Mouse (Mus musculus): ENCODE measurements around the gene Eva1b. TPM values are rescaled to one million over a fixed set of nuclear protein-coding genes. Genes with fewer than 3 reads are reported as not detected.

Eva1b gene
- polyA plus RNA-seq, 1 experiment from 2014 or later, result 77.5 TPM

DNA sequence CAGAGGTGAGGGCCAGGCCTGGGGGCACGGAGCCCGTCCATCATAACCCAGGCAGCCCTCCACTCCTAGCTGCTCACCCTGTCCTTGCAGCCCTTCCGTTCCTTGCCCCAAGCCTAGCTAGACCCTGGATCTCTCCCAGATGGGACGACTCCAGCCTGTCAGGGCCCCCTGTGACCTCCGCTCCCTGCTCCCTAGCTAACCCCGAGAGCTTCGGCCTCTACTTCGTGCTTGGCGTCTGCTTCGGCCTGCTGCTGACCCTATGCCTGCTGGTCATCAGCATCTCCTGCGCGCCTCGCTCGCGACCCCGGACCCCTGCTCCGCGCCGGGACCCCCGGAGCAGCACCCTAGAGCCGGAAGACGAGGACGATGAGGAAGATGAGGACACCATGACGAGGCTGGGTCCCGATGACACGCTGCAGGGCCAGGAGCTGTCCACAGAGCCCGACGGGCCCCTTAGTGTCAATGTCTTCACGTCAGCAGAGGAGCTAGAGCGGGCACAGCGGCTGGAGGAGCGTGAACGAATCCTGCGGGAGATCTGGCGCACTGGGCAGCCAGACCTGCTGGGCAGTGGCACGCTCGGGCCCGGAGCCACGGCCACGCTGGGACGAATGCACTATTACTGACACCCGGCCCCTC lies 1.6 kb downstream of the Eva1b start:
- WGBS, result 7% methylated on average over 42 of the region's 42 CpGs
- Histone ChIP-seq H3K9me3 (no peaks in the 10 kb centered on the region), H3K36me3 (peaks cover 31% of the 10 kb centered on the region), H3K4me2 (replicated peaks) (peak overlapping the region; percentile 99), H3K4me3 (peak overlapping the region; percentile 79), H3K9ac (peak overlapping the region; percentile 90), H3K27ac (peak overlapping the region; percentile 96), H3K27me3 (no peaks in the 10 kb centered on the region), H3K4me1 (peaks cover 62% of the 10 kb centered on the region)
- ATAC-seq (ENCODE audit: low FRiP score, low read depth), result no peak

DNA sequence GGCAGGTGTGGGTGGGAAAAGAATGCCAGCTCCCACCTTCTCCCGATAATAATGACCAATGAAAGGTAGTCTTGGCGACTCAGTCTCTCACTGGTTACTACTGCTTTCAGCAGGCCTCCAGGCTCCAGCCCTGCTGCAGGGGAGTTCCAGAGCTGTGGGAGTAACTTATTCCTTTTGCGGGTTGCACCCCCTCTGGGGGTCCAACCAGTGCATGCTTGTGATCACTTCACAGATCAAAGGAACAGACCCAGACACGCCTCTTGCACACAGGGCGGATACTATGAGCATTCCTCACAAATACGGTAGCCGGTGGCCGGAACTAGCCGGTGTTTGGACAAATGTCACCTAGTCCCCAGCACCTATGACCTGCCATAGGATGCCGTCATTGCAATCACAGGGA lies 2.3 kb downstream of the Eva1b start:
- Histone ChIP-seq H3K9ac (peak overlapping the region; percentile 90), H3K4me1 (peaks cover 62% of the 10 kb centered on the region), H3K4me3 (peak overlapping the region; percentile 79), H3K9me3 (no peaks in the 10 kb centered on the region), H3K4me2 (replicated peaks) (peak overlapping the region; percentile 99), H3K27ac (peak overlapping the region; percentile 96), H3K27me3 (no peaks in the 10 kb centered on the region), H3K36me3 (peaks cover 31% of the 10 kb centered on the region)
- ATAC-seq (ENCODE audit: low FRiP score, low read depth), result peak; percentile 1; the same call in 1 of the 2 replicates
- 7% methylated on average over 10 of the region's 10 CpGs for WGBS

DNA sequence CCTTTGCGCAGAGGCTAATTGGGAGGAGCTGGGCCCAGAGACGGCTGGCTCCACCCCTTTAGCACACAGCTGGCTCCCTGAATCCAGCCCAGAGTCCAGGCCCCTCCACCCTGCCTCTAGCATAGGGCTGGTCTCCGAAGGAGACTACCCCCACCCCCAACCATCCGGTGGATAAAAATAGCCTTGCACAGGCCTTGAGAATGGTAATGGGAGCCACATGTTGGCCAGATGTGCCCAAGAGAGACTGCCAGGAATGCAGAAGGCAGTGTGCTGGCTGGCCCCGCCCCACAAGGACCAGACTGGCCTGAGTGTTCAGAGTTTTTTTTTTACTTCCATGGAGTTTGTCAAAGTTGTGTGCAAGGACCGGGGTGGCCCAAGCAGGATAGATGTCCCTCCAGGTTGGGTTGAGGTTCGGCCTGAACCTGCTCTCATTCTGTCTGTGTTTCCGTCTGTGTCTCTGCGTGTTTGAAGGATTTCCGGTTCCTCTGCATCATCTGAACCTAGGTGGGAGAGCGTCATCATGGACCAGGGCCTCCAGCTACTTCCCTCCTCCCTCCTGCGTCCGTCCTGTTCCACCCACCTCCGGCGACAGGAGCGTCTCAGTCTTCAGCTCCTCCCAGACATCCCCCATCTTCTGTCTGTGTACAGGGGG lies 2.9 kb downstream of the Eva1b start:
- WGBS, result 2% methylated on average over 16 of the region's 16 CpGs
- H3K9ac ChIP-seq, result peak overlapping the region; percentile 90
- H3K4me1 ChIP-seq, result peaks cover 67% of the 10 kb centered on the region

DNA sequence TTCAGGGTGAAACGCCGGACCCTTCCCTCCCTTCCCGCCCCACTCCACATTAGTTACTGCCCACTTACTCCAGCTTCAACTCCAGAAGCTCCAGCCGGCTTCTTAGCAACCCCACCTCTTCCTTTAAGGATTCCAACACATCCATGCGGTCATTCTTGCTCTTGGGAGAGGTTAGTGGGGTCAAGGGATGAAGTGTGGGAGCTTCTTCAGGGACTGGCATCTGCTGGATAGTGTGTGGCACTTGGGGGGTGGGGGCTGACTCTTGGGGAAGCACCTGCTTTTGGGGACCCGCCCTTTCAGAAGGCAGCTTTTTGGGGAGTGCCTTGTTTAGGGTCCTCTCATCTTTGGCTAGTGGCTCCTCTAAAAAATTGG lies 3.4 kb downstream of the Eva1b start:
- peaks cover 31% of the 10 kb centered on the region for H3K36me3 ChIP-seq
- H3K9me3 ChIP-seq, result no peaks in the 10 kb centered on the region
- H3K27me3 ChIP-seq, result no peaks in the 10 kb centered on the region
- WGBS, result 16% methylated on average over 6 of the region's 6 CpGs
- peak overlapping the region; percentile 79 for H3K4me3 ChIP-seq
- H3K9ac ChIP-seq, result peak overlapping the region; percentile 90
- H3K27ac ChIP-seq, result peak overlapping the region; percentile 96
- H3K4me2 ChIP-seq (replicated peaks), result peak overlapping the region; percentile 99
- H3K4me1 ChIP-seq, result peaks cover 72% of the 10 kb centered on the region
- no peak for ATAC-seq (ENCODE audit: low FRiP score, low read depth)

More for the DNA sequence above, 2.9 kb downstream of the Eva1b start:
- Histone ChIP-seq H3K36me3 (peaks cover 31% of the 10 kb centered on the region), H3K27me3 (no peaks in the 10 kb centered on the region), H3K27ac (peak overlapping the region; percentile 96), H3K4me3 (peak overlapping the region; percentile 79), H3K9me3 (no peaks in the 10 kb centered on the region), H3K4me2 (replicated peaks) (peak overlapping the region; percentile 99)
- peak; percentile 91 for ATAC-seq (ENCODE audit: low FRiP score, low read depth)

DNA sequence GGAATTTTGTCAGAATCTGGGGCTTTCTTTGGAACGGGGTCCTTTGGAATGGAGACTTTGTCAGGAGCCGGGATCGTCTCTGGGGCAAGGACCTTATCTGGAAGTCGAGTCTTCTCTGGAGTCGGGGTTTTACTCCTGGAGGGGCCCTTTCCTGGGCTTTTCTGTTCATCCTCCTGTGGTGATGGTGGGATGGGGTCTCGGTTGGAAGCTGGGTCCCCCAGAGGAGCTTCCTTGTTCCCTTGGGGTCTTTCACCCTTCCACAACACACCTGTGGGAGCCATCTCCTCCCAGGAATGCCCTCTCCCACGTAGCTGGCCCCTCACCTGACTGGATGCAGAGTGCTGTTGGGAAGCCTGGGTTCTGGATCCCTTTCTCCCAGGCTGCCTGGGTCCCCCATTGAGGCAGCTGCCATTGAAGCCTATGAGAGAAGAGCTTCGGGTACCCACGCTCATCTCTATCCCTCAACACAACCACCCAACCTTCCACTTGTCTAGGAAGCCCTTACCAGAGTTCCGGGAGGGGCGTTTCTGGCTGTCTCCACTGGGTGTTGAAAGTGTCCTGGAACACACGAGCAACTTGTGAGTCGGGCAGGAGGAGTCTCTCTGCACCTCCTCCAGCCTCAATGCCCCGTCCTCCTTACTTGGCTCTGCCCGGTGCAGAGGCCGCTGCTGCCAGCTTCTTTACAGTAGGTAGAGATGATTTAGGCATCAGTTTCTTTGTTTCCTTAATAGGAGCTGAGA lies 4.3 kb downstream of the Eva1b start:
- Histone ChIP-seq H3K4me2 (replicated peaks) (peak overlapping the region; percentile 99), H3K27ac (peak overlapping the region; percentile 96; the same call in 1 of the 2 replicates), H3K36me3 (peaks cover 36% of the 10 kb centered on the region), H3K4me3 (peak overlapping the region; percentile 79; the same call in 1 of the 2 replicates), H3K4me1 (peaks cover 67% of the 10 kb centered on the region), H3K9ac (peak overlapping the region; percentile 90; the same call in 1 of the 2 replicates), H3K27me3 (no peaks in the 10 kb centered on the region), H3K9me3 (no peaks in the 10 kb centered on the region; the same call in 1 of the 2 replicates)
- WGBS, result 87% methylated on average over 16 of the region's 16 CpGs
- no peak for ATAC-seq (ENCODE audit: low FRiP score, low read depth)

DNA sequence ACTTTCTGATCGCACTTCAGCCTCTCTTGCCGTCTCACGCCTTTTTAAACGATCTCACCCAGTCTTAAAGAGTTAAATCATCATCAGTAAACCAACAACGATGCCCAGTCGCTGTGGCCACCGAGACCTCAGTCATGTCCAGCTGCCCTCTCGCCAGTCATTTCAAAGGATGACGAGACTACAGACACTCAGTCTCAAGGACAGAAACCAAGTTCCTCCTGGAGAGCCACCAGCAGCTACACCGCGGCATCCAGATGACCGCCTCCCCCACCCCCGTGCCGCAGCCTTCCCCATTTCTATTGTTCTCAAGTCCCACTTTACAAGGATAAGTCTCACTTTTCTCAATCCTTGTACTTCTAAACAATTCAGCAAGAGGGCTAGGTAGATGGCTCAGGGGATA lies 5.3 kb downstream of the Eva1b start:
- Histone ChIP-seq H3K4me2 (replicated peaks) (no peak overlapping the region), H3K4me3 (no peak overlapping the region), H3K27me3 (no peaks in the 10 kb centered on the region), H3K9me3 (no peaks in the 10 kb centered on the region; the same call in 1 of the 2 replicates), H3K4me1 (peaks cover 57% of the 10 kb centered on the region), H3K9ac (no peak overlapping the region), H3K36me3 (peaks cover 44% of the 10 kb centered on the region), H3K27ac (no peak overlapping the region)
- 57% methylated on average over 14 of the region's 14 CpGs for WGBS
- ATAC-seq (ENCODE audit: low FRiP score, low read depth), result no peak

DNA sequence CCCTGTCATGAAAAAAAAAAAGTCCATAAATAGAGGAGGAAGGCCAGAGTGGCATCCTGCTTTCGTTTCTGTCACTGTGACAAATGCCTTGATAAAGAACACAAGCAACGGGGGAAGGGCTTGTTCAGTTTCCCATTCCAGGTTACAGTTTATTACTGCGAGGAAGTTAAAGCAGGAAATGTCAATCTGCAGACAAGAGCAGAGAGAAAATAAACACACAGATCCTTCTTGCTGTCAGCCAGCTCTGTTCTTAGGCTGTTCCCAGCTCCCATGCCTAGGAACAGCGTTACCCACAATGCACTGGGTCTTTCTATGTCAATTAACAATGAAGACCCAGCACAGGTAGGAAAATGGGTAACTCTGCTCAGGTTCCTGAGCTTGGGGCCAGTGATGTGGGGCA lies 7.6 kb downstream of the Eva1b start:
- H3K27ac ChIP-seq, result peak overlapping the region; percentile 73
- H3K9ac ChIP-seq, result no peak overlapping the region
- H3K4me2 ChIP-seq (replicated peaks), result no peak overlapping the region
- H3K36me3 ChIP-seq, result peaks cover 39% of the 10 kb centered on the region
- 45% methylated on average over 4 of the region's 4 CpGs for WGBS
- no peak overlapping the region for H3K4me3 ChIP-seq
- H3K27me3 ChIP-seq, result no peaks in the 10 kb centered on the region
- no peak for ATAC-seq (ENCODE audit: low FRiP score, low read depth)
- peaks cover 38% of the 10 kb centered on the region for H3K4me1 ChIP-seq
- no peaks in the 10 kb centered on the region; the same call in 1 of the 2 replicates for H3K9me3 ChIP-seq

DNA sequence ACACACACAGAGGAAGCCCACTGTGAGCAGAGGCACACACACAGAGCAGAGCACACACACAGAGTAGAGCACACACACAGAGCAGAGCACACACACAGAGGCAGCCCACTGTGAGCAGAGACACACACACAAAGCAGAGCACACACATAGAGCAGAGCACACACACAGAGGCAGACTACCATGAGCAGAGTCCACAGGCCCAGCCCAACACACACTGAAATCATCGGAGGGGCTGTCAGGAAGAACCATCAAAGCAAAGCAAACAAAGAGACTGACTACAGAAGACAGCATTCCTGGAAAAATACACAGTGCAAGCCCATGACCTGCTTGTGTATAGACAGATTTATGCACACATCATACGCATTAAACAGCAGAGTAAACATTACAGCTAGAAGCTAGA lies 8.3 kb downstream of the Eva1b start:
- peaks cover 31% of the 10 kb centered on the region for H3K4me1 ChIP-seq
- H3K27me3 ChIP-seq, result no peaks in the 10 kb centered on the region
- H3K4me2 ChIP-seq (replicated peaks), result no peak overlapping the region
- H3K4me3 ChIP-seq, result no peak overlapping the region
- H3K9me3 ChIP-seq, result no peaks in the 10 kb centered on the region; the same call in 1 of the 2 replicates
- H3K9ac ChIP-seq, result no peak overlapping the region
- H3K36me3 ChIP-seq, result peaks cover 38% of the 10 kb centered on the region
- 0 out of 2 replicates have a peak, but pooled peaks have one; percentile 6 for ATAC-seq (ENCODE audit: low FRiP score, low read depth)
- peak overlapping the region; percentile 73 for H3K27ac ChIP-seq
- WGBS, result 65% methylated on average over 2 of the region's 2 CpGs

DNA sequence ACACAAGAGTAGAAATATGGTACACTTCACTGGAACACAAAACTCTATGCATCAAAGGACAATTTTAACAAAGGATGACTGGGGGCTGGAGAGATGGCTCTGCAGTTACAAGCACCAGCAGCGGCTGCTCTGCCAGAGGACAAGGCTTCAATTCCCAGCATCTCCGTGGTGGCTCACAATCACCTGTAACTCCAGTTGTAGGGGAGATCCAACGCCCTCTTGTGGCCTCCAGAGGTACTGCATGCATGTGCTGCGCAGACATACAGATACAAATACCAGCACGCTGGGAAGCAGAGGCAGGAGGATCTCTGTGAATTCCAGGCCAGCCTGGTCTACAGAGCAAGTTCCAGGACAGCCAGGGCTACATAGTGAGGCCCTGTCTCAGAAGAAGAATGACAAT lies 9.1 kb downstream of the Eva1b start:
- Histone ChIP-seq H3K4me3 (no peak overlapping the region), H3K27ac (no peak overlapping the region; the same call in 1 of the 2 replicates), H3K4me1 (peaks cover 24% of the 10 kb centered on the region), H3K9me3 (no peaks in the 10 kb centered on the region; the same call in 1 of the 2 replicates), H3K9ac (no peak overlapping the region), H3K27me3 (no peaks in the 10 kb centered on the region), H3K4me2 (replicated peaks) (no peak overlapping the region), H3K36me3 (peaks cover 30% of the 10 kb centered on the region)
- 62% methylated on average over 5 of the region's 5 CpGs for WGBS
- ATAC-seq (ENCODE audit: low FRiP score, low read depth), result no peak

DNA sequence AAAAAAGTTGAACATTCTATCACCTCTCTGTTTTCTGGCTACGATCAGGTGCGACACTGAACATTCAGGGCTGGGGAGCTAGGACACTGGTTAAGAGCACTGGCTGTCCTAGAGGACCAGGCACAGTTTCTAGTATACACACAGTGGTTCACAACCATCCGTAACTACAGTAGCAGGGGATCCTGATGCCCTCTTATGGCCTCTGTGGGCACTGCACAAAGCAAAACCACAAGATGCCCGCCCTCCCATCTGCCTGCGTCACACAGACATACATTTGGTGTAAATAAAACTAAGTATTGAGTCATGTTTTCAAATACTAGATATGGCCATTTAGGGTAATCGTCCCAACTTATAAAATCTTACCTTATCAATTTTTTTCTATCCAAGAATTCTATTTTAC lies 10.0 kb downstream of the Eva1b start:
- peaks cover 23% of the 10 kb centered on the region for H3K4me1 ChIP-seq
- H3K27ac ChIP-seq, result no peak overlapping the region
- peaks cover 22% of the 10 kb centered on the region for H3K36me3 ChIP-seq
- no peaks in the 10 kb centered on the region for H3K27me3 ChIP-seq
- no peaks in the 10 kb centered on the region; the same call in 1 of the 2 replicates for H3K9me3 ChIP-seq
- 85% methylated on average over 6 of the region's 6 CpGs for WGBS
- no peak for ATAC-seq (ENCODE audit: low FRiP score, low read depth)
- no peak overlapping the region for H3K4me3 ChIP-seq
- H3K9ac ChIP-seq, result no peak overlapping the region
- no peak overlapping the region for H3K4me2 ChIP-seq (replicated peaks)

DNA sequence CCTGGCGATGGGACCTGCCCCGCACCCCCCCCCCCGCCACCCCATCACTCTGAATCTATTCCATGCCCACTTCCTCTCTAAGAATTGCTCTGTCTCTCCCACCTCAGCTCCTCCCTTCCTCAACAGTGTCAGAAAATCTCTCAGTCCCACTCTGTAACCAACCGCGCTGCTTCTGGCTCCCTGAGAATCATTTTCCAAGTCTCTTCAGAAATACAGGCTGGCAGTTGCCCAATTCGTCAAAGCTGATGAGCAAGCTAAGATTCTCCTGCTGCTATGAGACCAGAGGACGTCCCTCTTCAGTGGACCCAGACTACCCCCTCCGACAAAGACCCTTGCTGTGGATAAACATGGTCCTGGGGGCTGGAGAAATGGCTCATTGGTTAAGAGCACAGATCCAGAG lies 11.9 kb downstream of the Eva1b start:
- Histone ChIP-seq H3K4me2 (replicated peaks) (no peak overlapping the region), H3K9ac (no peak overlapping the region; the same call in 1 of the 2 replicates), H3K4me3 (no peak overlapping the region), H3K4me1 (peaks cover 30% of the 10 kb centered on the region), H3K27me3 (no peaks in the 10 kb centered on the region), H3K36me3 (peaks cover 12% of the 10 kb centered on the region), H3K27ac (no peak overlapping the region), H3K9me3 (no peaks in the 10 kb centered on the region; the same call in 1 of the 2 replicates)
- no peak for ATAC-seq (ENCODE audit: low FRiP score, low read depth)
- whole genome bisulfite sequencing, result 79% methylated on average over 7 of the region's 8 CpGs

DNA sequence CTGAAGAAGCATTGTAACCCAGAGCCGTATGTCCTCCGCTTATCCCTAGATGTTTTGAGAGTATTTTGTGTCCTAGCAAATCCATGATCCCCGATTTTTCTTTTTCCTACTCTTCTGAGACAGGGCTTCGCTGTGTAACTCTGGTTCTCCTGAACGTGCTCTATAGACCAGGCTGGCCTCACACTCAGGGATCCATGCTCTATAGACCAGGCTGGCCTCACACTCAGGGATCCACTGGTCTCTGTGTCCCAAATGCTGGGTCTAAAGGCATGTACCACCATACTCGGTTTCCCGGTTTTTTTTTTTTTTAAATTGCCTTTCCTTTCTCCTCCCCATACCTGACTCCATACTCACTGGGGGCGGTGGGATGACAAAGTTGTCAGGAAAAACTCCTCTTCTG lies 13.4 kb downstream of the Eva1b start:
- Histone ChIP-seq H3K4me1 (peaks cover 20% of the 10 kb centered on the region), H3K4me2 (replicated peaks) (no peak overlapping the region), H3K27ac (no peak overlapping the region), H3K36me3 (peaks cover 22% of the 10 kb centered on the region), H3K27me3 (no peaks in the 10 kb centered on the region), H3K4me3 (no peak overlapping the region), H3K9ac (no peak overlapping the region), H3K9me3 (no peaks in the 10 kb centered on the region; the same call in 1 of the 2 replicates)
- 89% methylated on average over 8 of the region's 8 CpGs for WGBS
- no peak for ATAC-seq (ENCODE audit: low FRiP score, low read depth)
